Mouse (Mus musculus): ENCODE data around the gene Rpl37. TPM values are rescaled to one million over a fixed set of nuclear protein-coding genes. Genes with fewer than 3 reads are reported as not detected.
A peak's percentile ranks its signal among the peaks of the same experiment; 100 is the strongest.
"Not testable (repeated sequence)": the region's sequence is repeated elsewhere in the genome, so short reads cannot be mapped to it uniquely, and the experiment has no call there.

Gene Rpl37
- polyA plus RNA-seq, 1 experiment = 606 TPM

DNA sequence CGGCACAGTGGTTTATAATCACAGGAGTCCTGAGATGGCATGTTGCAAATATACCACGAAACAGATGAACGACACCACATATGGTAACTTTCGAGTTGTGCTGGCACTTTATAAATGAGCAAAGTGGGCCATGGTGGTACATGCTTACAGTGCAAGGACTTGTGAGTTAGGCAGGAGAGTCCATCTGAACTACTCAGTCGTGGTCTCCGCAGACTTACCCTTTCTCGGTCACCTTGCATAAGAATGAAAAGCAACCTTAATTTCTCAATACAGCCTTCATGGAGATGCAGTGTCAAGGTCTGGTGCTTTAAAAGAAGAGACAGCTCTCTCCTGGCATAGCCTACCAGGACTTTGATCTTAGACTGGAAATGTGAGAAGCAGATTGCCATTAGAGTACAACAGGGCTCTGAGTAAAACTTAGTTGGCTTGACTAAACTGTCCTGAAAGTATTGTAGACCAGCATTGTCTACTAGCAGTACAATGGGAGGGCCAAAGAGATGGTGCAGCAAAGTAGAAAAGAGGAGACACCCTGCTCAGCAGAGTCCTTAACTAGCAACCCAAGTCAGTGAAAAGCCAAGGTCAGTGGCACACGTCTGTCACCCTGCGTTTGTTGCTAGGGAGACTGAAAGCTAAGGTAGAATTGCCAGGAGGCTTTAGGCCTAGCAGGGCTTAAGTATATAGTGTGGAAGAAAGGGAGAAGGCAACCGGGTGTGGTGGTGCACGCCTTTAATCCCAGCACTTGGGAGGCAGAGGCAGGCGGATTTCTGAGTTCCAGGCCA lies 5.3 kb downstream of the Rpl37 start:
- Histone ChIP-seq H3K27ac (ENCODE audit: insufficient read depth, low read length) (no peak overlapping the region), H3K4me1 (ENCODE audit: control insufficient read depth, insufficient read depth, low read length) (no peaks in the 10 kb centered on the region), H3K4me3 (ENCODE audit: insufficient read depth, low read length) (no peak overlapping the region)
- no peak for TF ChIP-seq CTCF (IDR thresholded peaks at IDR 0.05; ENCODE audit: borderline replicate concordance, insufficient read depth, low read length)
- TF ChIP-seq POLR2A (IDR thresholded peaks at IDR 0.05; ENCODE audit: low read depth, low read length) = no peak; the same call in none of the 2 replicates

GRCm38 (mm10) chr15:5126456-5126855 lies 10.0 kb downstream of the Rpl37 start:
- Histone ChIP-seq H3K4me1 (ENCODE audit: control insufficient read depth, insufficient read depth, low read length) (peaks cover 4% of the 10 kb centered on the region; the same call in 1 of the 2 replicates), H3K4me3 (ENCODE audit: insufficient read depth, low read length) (no peak overlapping the region), H3K27ac (ENCODE audit: insufficient read depth, low read length) (peak overlapping the region; percentile 52)
- TF ChIP-seq POLR2A (IDR thresholded peaks at IDR 0.05; ENCODE audit: low read depth, low read length) = no peak
- no peak for TF ChIP-seq CTCF (IDR thresholded peaks at IDR 0.05; ENCODE audit: borderline replicate concordance, insufficient read depth, low read length)

DNA sequence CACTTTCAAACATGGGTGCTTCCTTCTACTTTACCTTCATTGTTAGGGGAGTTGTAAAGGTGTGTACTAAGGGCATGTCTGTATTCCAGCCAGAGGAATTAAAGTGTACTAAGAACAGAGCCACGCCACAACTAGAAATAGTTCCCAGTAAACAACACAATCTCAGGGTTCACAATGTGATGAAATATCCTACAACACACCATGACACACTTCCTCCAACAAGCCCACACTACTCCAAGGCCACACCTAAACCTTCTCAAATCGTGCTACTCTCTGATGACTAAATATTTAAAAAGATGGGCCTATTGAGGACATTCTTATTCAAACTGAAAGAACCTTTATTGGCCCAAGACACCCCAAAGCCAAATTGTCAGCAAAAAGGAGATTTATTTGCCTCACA lies 11.0 kb downstream of the Rpl37 start:
- peaks cover 4% of the 10 kb centered on the region; the same call in 1 of the 2 replicates for H3K4me1 ChIP-seq (ENCODE audit: control insufficient read depth, insufficient read depth, low read length)
- H3K4me3 ChIP-seq (ENCODE audit: insufficient read depth, low read length) = no peak overlapping the region
- TF ChIP-seq POLR2A (IDR thresholded peaks at IDR 0.05; ENCODE audit: low read depth, low read length) (no peak), CTCF (IDR thresholded peaks at IDR 0.05; ENCODE audit: borderline replicate concordance, insufficient read depth, low read length) (no peak)
- peak overlapping the region; percentile 2; the same call in 1 of the 2 replicates for H3K27ac ChIP-seq (ENCODE audit: insufficient read depth, low read length)

DNA sequence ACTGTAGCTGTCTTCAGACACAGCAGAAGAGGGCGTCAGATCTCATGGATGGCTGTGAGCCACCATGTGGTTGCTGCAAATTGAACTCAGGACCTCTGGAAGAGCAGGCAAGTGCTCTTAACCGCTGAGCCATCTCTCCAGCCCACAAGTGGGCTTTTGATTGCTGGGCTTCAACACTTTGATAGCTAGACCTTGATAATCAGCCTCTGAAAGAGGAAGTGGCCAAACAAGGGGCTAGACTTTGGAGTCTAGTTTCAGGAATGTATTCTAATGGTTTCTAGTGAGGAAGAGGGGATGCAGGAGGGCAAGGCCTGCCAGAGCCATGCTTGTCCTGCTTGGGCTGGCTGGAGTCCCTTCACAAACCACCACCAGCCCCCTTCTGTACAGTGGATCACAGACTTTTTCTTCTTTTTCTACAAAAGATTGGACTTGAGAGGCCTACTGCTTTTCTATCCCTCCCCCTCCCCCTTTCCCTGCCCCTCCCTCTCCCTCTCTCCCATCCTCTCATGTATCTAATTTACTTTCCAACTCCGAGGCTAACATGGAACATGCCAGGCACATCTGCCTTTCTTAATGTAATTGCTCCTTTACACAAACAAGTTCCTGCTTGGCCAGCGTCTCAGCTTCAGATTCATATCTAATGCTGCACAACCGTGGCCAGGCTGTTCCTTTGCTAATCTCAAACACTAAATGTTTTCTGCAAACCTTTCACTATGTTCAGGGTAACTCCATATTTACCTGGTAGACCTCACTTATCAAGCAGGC lies 11.9 kb downstream of the Rpl37 start:
- Histone ChIP-seq H3K27ac (ENCODE audit: insufficient read depth, low read length) (no peak overlapping the region), H3K4me1 (ENCODE audit: control insufficient read depth, insufficient read depth, low read length) (peaks cover 4% of the 10 kb centered on the region; the same call in 1 of the 2 replicates), H3K4me3 (ENCODE audit: insufficient read depth, low read length) (no peak overlapping the region)
- no peak for TF ChIP-seq CTCF (IDR thresholded peaks at IDR 0.05; ENCODE audit: borderline replicate concordance, insufficient read depth, low read length)
- TF ChIP-seq POLR2A (IDR thresholded peaks at IDR 0.05; ENCODE audit: low read depth, low read length) = no peak

GRCm38 (mm10) chr15:5129111-5129805 lies 12.8 kb downstream of the Rpl37 start:
- Histone ChIP-seq H3K27ac (ENCODE audit: insufficient read depth, low read length) (no peak overlapping the region), H3K4me1 (ENCODE audit: control insufficient read depth, insufficient read depth, low read length) (peaks cover 4% of the 10 kb centered on the region; the same call in 1 of the 2 replicates), H3K4me3 (ENCODE audit: insufficient read depth, low read length) (no peak overlapping the region)
- TF ChIP-seq POLR2A (IDR thresholded peaks at IDR 0.05; ENCODE audit: low read depth, low read length) = no peak
- no peak for TF ChIP-seq CTCF (IDR thresholded peaks at IDR 0.05; ENCODE audit: borderline replicate concordance, insufficient read depth, low read length)

DNA sequence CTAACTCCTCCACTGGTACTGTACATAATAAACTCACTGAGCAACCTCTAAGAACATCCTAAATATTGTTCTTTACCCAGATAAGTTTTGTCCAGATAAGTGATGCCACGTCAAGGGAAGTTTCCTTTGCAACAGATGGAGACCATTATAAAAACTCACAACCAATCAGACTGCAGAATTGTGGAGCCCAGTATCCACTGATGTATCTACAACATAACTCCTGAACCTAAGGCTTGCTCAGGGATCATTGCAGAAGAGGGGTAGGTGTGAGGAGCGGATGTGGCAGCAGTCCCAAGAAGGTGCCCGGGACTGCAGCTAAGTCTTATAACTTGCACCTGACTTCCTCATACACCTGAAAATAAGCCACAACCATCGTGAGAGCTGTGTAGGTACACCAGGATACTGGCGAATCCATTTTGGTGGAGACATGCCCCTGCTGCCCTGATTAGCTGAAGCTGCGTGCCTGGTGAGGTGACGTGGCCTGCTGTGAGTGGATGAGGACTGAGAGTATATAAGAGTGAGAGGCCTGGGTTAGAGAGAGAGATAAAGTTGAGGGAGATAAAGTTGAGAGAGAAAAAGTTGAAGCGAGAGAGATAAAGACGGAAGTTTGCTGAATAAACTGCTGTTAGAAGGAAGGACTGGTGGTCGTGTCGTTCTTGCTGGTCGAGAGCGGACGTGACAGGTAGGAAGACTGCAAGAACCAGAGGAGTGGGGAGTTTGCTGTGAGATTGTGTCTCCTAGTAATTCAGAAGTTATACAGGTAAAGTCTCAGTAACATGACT lies 14.6 kb downstream of the Rpl37 start:
- H3K4me3 ChIP-seq (ENCODE audit: insufficient read depth, low read length); H3K4me1 ChIP-seq (ENCODE audit: control insufficient read depth, insufficient read depth, low read length); H3K27ac ChIP-seq (ENCODE audit: insufficient read depth, low read length): not testable (repeated sequence)

DNA sequence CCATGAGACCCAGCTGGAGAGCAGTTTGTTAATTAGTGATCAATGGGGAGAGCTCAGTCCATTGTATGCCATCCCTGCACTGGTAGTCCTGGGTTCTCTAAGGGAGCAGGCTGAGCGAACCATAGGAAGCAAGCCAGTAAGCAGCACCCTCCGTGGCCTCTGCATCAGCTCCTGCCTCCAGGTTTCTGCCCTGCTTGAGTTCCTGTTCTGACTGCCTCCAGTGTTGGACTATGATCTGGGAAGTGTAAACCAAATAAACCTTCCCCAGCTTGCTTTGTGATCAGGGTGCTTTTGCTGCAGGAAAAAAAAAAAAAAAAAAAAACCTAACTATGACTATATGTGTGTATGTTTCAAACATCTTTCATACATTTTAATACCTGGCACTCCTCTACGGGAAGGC lies 16.9 kb downstream of the Rpl37 start:
- TF ChIP-seq CTCF (IDR thresholded peaks at IDR 0.05; ENCODE audit: borderline replicate concordance, insufficient read depth, low read length) (no peak), POLR2A (IDR thresholded peaks at IDR 0.05; ENCODE audit: low read depth, low read length) (no peak)
- Histone ChIP-seq H3K4me1 (ENCODE audit: control insufficient read depth, insufficient read depth, low read length) (peaks cover 4% of the 10 kb centered on the region; the same call in 1 of the 2 replicates), H3K4me3 (ENCODE audit: insufficient read depth, low read length) (no peak overlapping the region), H3K27ac (ENCODE audit: insufficient read depth, low read length) (no peak overlapping the region)

GRCm38 (mm10) chr15:5134179-5134578 lies 17.7 kb downstream of the Rpl37 start:
- Histone ChIP-seq H3K27ac (ENCODE audit: insufficient read depth, low read length) (no peak overlapping the region), H3K4me1 (ENCODE audit: control insufficient read depth, insufficient read depth, low read length) (peaks cover 2% of the 10 kb centered on the region; the same call in 1 of the 2 replicates), H3K4me3 (ENCODE audit: insufficient read depth, low read length) (no peak overlapping the region)
- no peak for TF ChIP-seq POLR2A (IDR thresholded peaks at IDR 0.05; ENCODE audit: low read depth, low read length)
- no peak for TF ChIP-seq CTCF (IDR thresholded peaks at IDR 0.05; ENCODE audit: borderline replicate concordance, insufficient read depth, low read length)

GRCm38 (mm10) chr15:5134945-5135483 lies 18.6 kb downstream of the Rpl37 start:
- no peaks in the 10 kb centered on the region for H3K4me1 ChIP-seq (ENCODE audit: control insufficient read depth, insufficient read depth, low read length)
- TF ChIP-seq POLR2A (IDR thresholded peaks at IDR 0.05; ENCODE audit: low read depth, low read length) = no peak
- TF ChIP-seq CTCF (IDR thresholded peaks at IDR 0.05; ENCODE audit: borderline replicate concordance, insufficient read depth, low read length) = no peak
- no peak overlapping the region for H3K27ac ChIP-seq (ENCODE audit: insufficient read depth, low read length)
- H3K4me3 ChIP-seq (ENCODE audit: insufficient read depth, low read length) = no peak overlapping the region

Data from embryonic fibroblast, embryonic 13.5 days (primary cell).